Mouse (Mus musculus): ENCODE measurements at regions not wholly inside any gene's neighbourhood (a gene's known extent, or its start where the extent isn't known, plus 50 kb on each side); places are given as distances from the start of the nearest gene placed in this dataset.

- no peak for DNase-seq
These were observed 153.1 kb downstream of the Kif26a start for GRCm38 (mm10) chr12:112299089-112299488.

- no peak for DNase-seq
These were observed 153.6 kb downstream of the Kif26a start for GRCm38 (mm10) chr12:112299603-112300002.

GRCm38 (mm10) chr12:112300125-112300524 lies 154.1 kb downstream of the Kif26a start:
- peak; percentile 50 for DNase-seq

- DNase-seq: no peak
These were observed 155.4 kb downstream of the Kif26a start for GRCm38 (mm10) chr12:112301411-112301891.

- DNase-seq: no peak
These were observed 155.9 kb downstream of the Kif26a start for GRCm38 (mm10) chr12:112301929-112302328.

- no peak for DNase-seq
These were observed 160.2 kb downstream of the Kif26a start for GRCm38 (mm10) chr12:112306208-112306607.

GRCm38 (mm10) chr12:112308016-112308415 lies 162.0 kb downstream of the Kif26a start:
- no peak for DNase-seq

GRCm38 (mm10) chr12:112309096-112309495 lies 163.1 kb downstream of the Kif26a start:
- DNase-seq: peak; percentile 69

GRCm38 (mm10) chr12:112309781-112310180 lies 163.8 kb downstream of the Kif26a start:
- peak; percentile 72 for DNase-seq

- no peak for DNase-seq
These were observed 164.7 kb downstream of the Kif26a start for GRCm38 (mm10) chr12:112310661-112311060.

- no peak for DNase-seq
These were observed 168.8 kb downstream of the Kif26a start for GRCm38 (mm10) chr12:112314781-112315180.

GRCm38 (mm10) chr12:112317191-112317590 lies 171.2 kb downstream of the Kif26a start:
- peak; percentile 93 for DNase-seq

GRCm38 (mm10) chr12:112318461-112318860 lies 170.8 kb upstream of the A530016L24Rik start:
- DNase-seq: peak; percentile 62

- DNase-seq: no peak
These were observed 167.1 kb upstream of the A530016L24Rik start for GRCm38 (mm10) chr12:112322196-112322595.

- no peak for DNase-seq
These were observed 161.8 kb upstream of the A530016L24Rik start for GRCm38 (mm10) chr12:112327411-112327810.

- no peak for DNase-seq
These were observed 160.3 kb upstream of the A530016L24Rik start for GRCm38 (mm10) chr12:112328809-112329575.

GRCm38 (mm10) chr12:112329701-112330301 lies 159.4 kb upstream of the A530016L24Rik start:
- DNase-seq: no peak

- no peak for DNase-seq
These were observed 158.7 kb upstream of the A530016L24Rik start for GRCm38 (mm10) chr12:112330557-112330956.

- DNase-seq: no peak
These were observed 158.2 kb upstream of the A530016L24Rik start for GRCm38 (mm10) chr12:112331061-112331460.

- no peak for DNase-seq
These were observed 155.8 kb upstream of the A530016L24Rik start for GRCm38 (mm10) chr12:112333125-112334079.

GRCm38 (mm10) chr12:112334106-112334855 lies 155.0 kb upstream of the A530016L24Rik start:
- peak; percentile 74 for DNase-seq

- no peak for DNase-seq
These were observed 153.6 kb upstream of the A530016L24Rik start for GRCm38 (mm10) chr12:112335641-112336040.
